Mouse (Mus musculus): ENCODE results near the gene Plekha1.

Gene Plekha1

GRCm38 (mm10) chr7:130865613-130866591, at the start of gene Plekha1:
Gene Plekha1 (plus strand): TSS chr7:130865756.
- peak; percentile 89 for DNase-seq (ENCODE audit: low spot score)

GRCm38 (mm10) chr7:130816243-130816642, 49.3 kb upstream of the Plekha1 start:
- no peak for DNase-seq (ENCODE audit: low spot score)

GRCm38 (mm10) chr7:130818813-130819212, 46.7 kb upstream of the Plekha1 start:
- DNase-seq (ENCODE audit: low spot score) = no peak

- no peak for DNase-seq (ENCODE audit: low spot score)
Measured at GRCm38 (mm10) chr7:130819624-130820023, 45.9 kb upstream of the Plekha1 start.

DNA sequence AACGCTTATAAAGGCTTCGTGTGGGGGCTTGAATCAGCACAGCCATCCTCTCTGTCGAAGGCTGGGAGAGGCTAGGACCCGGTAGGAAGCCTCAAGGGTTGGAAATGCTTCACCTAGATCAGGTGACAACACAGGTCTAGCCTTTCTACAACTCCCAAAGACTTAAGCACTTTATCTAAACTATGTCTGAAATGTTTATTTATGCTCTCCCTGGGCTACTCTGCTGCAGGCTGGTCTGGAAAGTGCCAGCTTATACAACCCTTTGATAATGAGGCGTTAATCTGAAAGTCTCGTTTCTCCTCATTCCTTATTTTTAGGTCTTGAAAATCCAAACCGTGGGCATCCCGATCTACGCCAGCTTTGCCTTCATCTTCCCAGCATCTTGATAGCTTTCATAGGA, 41.6 kb upstream of the Plekha1 start:
- DNase-seq (ENCODE audit: low spot score) = no peak

DNA sequence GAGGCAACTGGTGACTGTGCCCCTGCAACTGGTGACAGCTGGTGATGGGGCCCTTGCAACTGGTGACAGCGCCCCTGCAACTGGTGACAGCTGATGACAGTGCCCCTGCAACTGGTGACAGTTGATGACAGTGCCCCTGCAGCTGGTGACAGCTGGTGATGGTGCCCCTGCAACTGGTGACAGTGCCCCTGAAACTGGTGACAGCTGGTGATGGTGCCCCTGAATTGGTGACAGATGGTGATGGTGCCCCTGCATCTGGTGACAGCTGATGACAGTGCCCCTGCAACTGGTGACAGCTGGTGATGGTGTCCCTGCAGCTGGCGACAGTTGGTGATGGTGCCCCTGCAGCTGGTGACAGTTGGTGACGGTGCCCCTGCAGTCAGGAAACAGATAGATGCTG, 39.2 kb upstream of the Plekha1 start:
- DNase-seq (ENCODE audit: low spot score) = no peak

- peak; percentile 61 for DNase-seq (ENCODE audit: low spot score)
Measured at GRCm38 (mm10) chr7:130827431-130827830, 38.1 kb upstream of the Plekha1 start.

DNA sequence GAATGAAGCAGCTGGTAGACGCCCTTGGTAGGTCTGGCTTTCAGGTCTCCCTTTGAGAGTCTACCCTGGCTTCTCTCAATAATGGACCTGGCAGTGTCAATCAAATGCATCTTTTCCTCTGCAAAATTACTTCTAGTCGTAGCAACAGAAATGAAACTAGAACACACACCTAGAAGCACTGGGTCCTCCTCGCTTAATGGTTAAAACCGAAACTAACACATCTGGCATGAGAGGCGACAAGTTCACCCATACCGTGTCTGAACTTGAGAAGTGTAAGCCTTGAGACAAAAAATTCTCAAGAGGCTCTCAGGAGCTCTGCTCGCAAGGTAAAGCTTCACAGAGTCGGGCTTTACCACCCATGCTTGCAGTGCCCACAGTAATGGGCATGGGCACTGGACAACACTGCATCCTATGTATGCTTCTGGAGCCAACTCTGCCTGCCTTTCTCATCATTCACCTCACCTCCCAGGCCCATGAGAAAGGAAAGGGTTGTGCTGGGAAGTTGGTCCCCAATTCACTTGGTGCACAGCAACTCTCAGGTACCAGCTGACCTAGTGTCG, 37.6 kb upstream of the Plekha1 start:
- no peak for DNase-seq (ENCODE audit: low spot score)

GRCm38 (mm10) chr7:130828475-130828874, 37.1 kb upstream of the Plekha1 start:
- DNase-seq (ENCODE audit: low spot score) = no peak

GRCm38 (mm10) chr7:130831586-130831985, 34.0 kb upstream of the Plekha1 start:
- no peak for DNase-seq (ENCODE audit: low spot score)

DNA sequence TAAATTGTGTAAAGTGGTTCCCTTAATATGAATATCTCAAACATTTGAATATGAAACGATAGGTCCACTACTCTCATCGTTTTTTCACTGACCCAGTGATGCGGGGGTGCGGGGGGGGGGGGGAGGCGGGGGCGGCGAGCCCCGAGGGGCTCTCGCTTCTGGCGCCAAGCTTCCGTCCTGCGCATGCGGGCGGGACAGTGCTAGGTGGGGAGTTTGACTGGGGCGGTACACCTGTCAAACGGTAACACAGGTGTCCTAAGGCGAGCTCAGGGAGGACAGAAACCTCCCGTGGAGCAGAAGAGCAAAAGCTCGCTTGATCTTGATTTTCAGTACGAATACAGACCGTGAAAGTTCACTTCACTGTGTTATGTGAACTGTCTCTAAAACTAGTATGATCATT, 31.3 kb upstream of the Plekha1 start:
- no peak for DNase-seq (ENCODE audit: low spot score)

GRCm38 (mm10) chr7:130834958-130835861, 30.3 kb upstream of the Plekha1 start:
- DNase-seq (ENCODE audit: low spot score) = no peak

- DNase-seq (ENCODE audit: low spot score) = no peak
Measured at GRCm38 (mm10) chr7:130836066-130836465, 29.5 kb upstream of the Plekha1 start.

DNA sequence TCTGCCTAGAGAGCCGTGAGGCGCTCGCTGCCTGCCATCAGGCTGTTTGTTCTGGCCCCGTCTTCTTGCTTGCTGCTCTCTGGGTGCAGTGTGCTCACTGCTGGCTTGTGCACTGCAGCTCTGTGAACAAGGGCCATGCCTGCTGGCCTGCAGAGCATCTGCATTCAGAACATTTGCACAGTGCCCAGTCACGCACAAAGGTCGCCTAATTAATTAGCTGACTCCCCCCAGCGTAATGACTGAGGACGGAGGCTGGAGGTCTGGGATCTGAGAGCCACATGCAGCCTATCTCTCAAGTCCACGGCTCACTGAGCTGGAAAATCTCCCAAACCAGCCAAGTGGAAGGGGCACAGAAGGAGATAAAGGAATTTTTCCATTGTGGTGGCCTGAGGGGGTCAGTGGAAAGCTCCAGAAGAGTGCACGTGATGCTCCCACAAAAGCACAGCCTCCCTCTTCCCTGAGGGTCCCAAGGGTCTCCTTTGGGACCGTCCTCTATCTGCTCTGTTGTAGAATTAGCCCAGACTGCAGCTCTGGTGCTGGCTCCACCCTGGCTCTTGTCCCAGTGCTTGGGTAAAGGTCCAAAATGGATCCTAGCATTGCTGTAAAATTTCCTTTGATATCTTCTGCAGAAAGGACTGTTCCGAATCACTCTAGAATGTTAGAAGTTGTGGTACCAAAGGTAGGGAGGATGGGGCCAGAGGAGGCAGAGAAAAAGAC, 27.5 kb upstream of the Plekha1 start:
- DNase-seq (ENCODE audit: low spot score) = no peak

GRCm38 (mm10) chr7:130838658-130839025, 26.9 kb upstream of the Plekha1 start:
- DNase-seq (ENCODE audit: low spot score) = no peak

DNA sequence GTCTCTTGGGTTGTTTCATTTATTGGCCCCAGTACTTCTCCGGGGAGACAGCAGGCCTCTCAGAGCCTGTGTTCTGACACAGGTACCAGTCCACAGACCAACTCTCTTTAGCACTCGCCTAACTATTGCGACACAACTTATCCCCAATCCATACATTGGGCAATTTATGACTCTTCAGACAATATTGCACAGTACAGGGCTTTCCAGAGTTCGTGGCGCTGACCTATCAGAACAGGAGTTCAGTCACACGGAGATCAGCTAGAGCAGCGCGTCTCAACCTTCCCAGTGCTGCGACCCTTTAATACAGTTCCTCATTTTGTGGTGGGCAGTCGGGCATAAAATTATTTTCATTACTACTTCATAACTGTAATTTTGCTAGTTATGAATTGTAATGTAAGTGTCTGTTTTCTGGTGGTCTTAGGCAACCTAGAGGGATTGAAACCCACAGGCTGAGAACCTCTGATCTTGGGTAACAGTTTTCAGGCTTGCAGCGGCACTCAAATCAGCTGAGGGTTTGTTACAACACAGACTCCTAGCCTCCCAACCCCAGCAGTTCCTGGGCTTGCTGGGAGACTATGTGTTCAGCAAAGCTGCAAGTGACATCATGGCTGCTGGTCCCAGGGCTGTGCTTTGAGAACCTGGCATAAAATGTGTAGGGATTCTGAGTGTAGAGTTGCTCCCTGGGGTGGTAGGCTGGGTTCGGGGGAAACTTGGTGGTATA, 26.0 kb upstream of the Plekha1 start:
- DNase-seq (ENCODE audit: low spot score) = no peak

DNA sequence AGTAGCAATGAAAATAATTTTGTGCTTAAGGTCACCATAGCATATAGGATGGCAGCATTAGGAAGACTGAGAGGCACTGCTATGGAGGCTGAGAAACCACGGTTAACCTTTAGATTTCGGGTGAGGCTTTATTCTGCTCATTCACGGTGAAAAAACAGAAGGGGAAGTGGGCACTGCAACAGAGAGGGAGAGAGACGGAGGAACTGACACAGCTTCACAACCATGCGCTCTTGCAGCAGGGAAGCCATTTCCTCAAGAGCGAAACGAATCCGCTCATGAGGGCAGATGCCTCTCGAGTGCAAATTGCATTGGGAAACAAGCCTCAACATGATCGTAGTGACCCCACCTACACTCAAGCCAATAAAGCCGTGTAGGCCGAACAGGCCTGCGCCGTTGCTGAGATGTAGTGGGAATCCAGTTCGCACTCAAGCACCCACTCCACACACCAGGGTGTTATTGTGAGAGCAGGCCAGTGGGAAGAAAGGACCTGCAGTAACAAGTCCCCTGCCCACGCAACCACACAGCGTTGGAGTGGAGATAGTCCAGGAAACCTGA, 18.3 kb upstream of the Plekha1 start:
- no peak for DNase-seq (ENCODE audit: low spot score)

- DNase-seq (ENCODE audit: low spot score) = no peak
Measured at GRCm38 (mm10) chr7:130854684-130855292, 10.8 kb upstream of the Plekha1 start.

DNA sequence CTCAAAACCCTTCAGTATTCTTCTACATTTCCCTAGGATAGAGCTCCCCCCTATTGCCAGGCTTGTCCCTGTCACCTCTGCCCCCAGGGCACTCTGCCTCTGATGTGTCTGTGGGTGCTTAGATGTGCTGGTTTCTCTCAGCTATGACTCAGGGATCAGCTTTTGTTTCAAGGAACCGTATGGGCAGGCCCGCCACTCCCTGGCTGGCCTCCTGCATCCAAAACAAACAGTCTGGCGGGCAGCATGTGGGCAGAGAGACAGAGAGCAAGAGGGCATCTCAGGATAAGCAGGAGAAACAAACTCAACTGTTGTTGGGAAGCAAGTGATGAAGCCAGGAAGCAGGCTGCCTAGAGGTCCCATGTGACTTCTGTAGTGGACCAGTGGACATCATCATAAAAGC, 9.9 kb upstream of the Plekha1 start:
- DNase-seq (ENCODE audit: low spot score) = no peak

GRCm38 (mm10) chr7:130857973-130858372, 7.6 kb upstream of the Plekha1 start:
- no peak for DNase-seq (ENCODE audit: low spot score)
